Mouse (Mus musculus) limb, embryonic 11.5 days (tissue): ENCODE results near the gene Rbl2. TPM values are rescaled to one million over a fixed set of nuclear protein-coding genes. Genes with fewer than 3 reads are reported as not detected.

Experiments used
- ATAC-seq: fragments of 200-750 bp; cut with Nextera tagmentation; 2 replicates; pipeline ENCODE4 v1.8.0; 2017; ENCODE audit warnings: low read depth; ENCODE audit not compliant: insufficient number of reproducible peaks, low FRiP score, low TSS enrichment
- DNase-seq: peaks from one replicate; pipeline ENCODE4 v3.0.0-alpha.2; 2015; ENCODE audit warnings: low spot score
- H3K27ac ChIP-seq: fragments of 300-500 bp; sonication (generic); replicated peaks from 2 replicates; pipeline ENCODE4 v1.5.1; 2014; ENCODE audit warnings: low read depth, mild to moderate bottlenecking, low read length
- H3K27me3 ChIP-seq: fragments of 300-500 bp; sonication (generic); 2 replicates; pipeline ENCODE4 v1.6.1; 2014; ENCODE audit warnings: mild to moderate bottlenecking, low read length, mixed read lengths; ENCODE audit not compliant: control insufficient read depth, insufficient read depth
- H3K36me3 ChIP-seq: fragments of 300-500 bp; sonication (generic); 2 replicates; pipeline ENCODE4 v1.6.1; 2014; ENCODE audit warnings: mild to moderate bottlenecking, low read length, moderate library complexity, mixed read lengths; ENCODE audit not compliant: control insufficient read depth, insufficient read depth
- H3K4me1 ChIP-seq: fragments of 300-500 bp; sonication (generic); 2 replicates; pipeline ENCODE4 v1.6.1; 2014; ENCODE audit warnings: low read length, mixed read lengths; ENCODE audit not compliant: control insufficient read depth, insufficient read depth
- H3K4me2 ChIP-seq: fragments of 300-500 bp; sonication (generic); 2 replicates; pipeline ENCODE4 v1.6.1; 2014; ENCODE audit warnings: low read depth, mild to moderate bottlenecking, moderate library complexity; ENCODE audit not compliant: severe bottlenecking
- H3K4me3 ChIP-seq: fragments of 300-500 bp; sonication (generic); 2 replicates; pipeline ENCODE4 v1.5.1; 2014; ENCODE audit warnings: low read depth, low read length
- H3K9ac ChIP-seq: fragments of 300-500 bp; sonication (generic); 2 replicates; pipeline ENCODE4 v1.6.1; 2014; ENCODE audit warnings: mild to moderate bottlenecking, low read length
- H3K9me3 ChIP-seq: fragments of 300-500 bp; sonication (generic); 2 replicates; pipeline ENCODE4 v1.6.1; 2016; ENCODE audit warnings: low read length; ENCODE audit not compliant: control insufficient read depth
- WGBS: fragments of 180-500 bp; shearing (Covaris S2); extraction: QIAGEN DNeasy Blood & Tissue Kit; methylation state at CpG from one replicate; pipeline ENCODE4 v1.1.7; 2014; 5-methylcytosine and 5-hydroxymethylcytosine counted together
- polyA plus RNA-seq: library from polyadenylated mRNA; unstranded; fragments of >200 nt; fragmentation: Nextera tagmentation; extraction: Ambion mirVana; gene quantifications from 2 replicates; pipeline ENCODE4 v1.2.1, GENCODE M21; 2014

Gene Rbl2
- polyA plus RNA-seq, 1 experiment from 2014 or later, result 8.8 TPM

DNA sequence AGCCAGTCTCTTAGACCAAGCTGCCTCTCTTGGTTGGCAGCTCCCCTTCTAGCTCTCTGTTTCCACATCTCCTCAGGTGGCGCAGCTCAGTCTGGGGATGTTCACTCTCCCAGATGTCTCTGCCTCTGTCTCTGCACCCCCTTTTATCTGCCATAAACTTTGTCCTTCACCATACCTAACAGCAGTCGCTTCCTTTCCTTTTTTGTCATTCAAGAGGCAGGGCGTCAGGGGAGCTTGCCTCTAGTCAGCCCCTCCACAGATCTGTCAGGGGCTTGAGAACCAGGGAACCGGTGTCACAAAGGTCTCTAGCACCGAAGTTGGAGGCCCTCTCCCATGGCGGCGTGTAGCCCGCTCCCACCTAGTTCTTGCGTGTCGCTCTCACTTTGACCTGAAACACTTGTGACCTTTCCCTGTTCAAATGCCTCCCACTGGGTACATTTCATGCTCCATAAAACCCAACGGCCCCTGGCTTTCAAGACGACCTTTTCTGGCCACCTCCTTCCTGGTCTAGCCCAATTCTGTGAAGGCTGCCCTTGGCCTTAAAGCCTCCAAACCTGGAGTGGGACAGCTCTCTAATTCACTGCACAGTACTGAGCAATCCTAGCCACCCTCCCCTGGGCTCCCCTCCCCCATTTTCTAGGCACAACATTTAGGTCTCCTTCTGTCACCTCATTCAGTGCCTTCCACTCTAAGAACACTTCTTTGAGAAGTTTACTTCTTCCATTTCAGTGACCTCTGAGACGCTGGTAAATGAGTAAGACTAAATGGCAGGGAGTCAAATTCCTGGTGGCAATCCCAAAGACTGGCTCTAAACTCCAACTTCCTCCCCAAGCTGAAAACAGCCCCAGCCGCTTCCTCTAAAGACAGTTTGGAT lies 65.7 kb downstream of the Rbl2 start:
- Histone ChIP-seq H3K36me3 (no peaks in the 10 kb centered on the region), H3K4me3 (no peak overlapping the region), H3K4me1 (peaks cover 5% of the 10 kb centered on the region; the same call in 1 of the 2 replicates), H3K9me3 (no peaks in the 10 kb centered on the region), H3K4me2 (no peak overlapping the region), H3K27me3 (no peaks in the 10 kb centered on the region), H3K27ac (no peak overlapping the region), H3K9ac (no peak overlapping the region; the same call in 1 of the 2 replicates)
- ATAC-seq (no peak), DNase-seq (no peak)
- 67% methylated on average over 14 of the region's 14 CpGs for WGBS

DNA sequence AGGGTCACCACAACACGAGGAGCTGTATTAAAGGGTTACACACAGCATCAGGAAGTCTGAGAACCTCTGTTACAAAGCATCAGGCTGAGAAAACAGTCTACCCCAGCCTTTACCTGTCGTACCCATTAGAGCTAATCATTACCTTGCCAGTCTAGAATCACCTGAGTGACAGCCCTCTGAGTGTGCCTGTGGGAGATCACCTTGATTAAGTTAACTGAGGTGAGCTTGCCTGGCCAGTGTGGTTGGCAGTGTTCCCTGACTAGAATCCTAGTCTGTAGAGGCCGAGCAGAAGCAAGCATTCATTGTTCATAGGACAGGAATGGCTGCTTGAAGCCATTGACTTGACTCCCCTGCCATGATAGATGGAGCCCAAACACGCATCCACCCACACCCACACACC lies 71.0 kb downstream of the Rbl2 start:
- Histone ChIP-seq H3K4me1 (no peaks in the 10 kb centered on the region), H3K27ac (no peak overlapping the region), H3K9ac (no peak overlapping the region), H3K36me3 (no peaks in the 10 kb centered on the region), H3K4me2 (no peak overlapping the region), H3K9me3 (no peaks in the 10 kb centered on the region), H3K4me3 (no peak overlapping the region), H3K27me3 (no peaks in the 10 kb centered on the region)
- no peak for ATAC-seq
- DNase-seq, result no peak
- 89% methylated on average over 4 of the region's 4 CpGs for WGBS

DNA sequence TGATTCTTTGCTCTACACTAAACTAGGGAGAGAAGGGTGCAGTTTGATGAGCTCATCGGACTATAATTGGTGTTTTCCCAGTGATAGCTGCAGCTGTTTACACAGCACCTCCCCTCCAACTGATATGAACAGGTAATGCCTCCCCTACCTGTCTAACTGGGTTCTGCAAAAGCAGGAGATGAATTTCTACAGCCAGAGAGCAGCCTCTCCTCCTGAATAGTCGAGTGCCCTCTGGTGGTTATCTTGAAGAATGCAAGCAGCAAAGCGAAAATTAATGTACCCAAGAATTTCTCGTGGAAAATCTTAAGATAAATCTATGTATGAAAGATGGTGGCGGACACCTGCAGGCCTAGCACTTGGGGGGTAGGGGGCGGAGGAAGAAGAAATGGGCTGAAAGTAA lies 77.9 kb downstream of the Rbl2 start:
- no peak overlapping the region for H3K27ac ChIP-seq
- no peak overlapping the region for H3K9ac ChIP-seq
- no peaks in the 10 kb centered on the region for H3K36me3 ChIP-seq
- no peak overlapping the region for H3K4me2 ChIP-seq
- DNase-seq, result peak; percentile 40
- H3K4me3 ChIP-seq, result no peak overlapping the region
- H3K9me3 ChIP-seq, result no peaks in the 10 kb centered on the region
- no peak for ATAC-seq
- peaks cover 5% of the 10 kb centered on the region; the same call in 1 of the 2 replicates for H3K4me1 ChIP-seq
- H3K27me3 ChIP-seq, result no peaks in the 10 kb centered on the region
- 11% methylated on average over 6 of the region's 6 CpGs for WGBS

DNA sequence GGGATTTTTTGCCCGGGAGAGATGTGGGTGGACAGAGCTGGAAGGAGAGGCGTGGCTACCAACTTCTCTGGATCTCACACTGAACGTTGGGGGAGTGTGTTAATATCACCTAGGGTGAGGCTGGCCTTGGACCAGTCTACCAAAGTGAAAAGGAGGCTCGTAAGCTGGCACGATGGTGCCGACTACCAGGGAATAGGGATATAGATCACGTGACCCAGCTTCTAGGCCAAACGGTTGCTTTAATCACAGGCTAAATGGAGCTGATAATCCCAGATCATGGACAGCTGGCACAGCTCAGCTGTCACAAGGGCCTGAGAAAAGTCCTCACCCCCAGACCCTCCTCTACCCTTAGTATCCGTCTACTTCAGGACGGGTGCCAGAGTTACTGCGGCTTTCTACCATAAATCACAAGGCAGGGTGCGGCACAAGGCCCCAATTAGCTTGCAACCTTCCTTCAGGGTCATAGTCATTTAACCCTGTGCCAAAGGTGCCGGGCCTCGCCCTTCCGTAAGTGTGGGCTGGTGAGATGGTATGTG lies 78.9 kb downstream of the Rbl2 start:
- Histone ChIP-seq H3K9me3 (no peaks in the 10 kb centered on the region), H3K27me3 (no peaks in the 10 kb centered on the region), H3K4me2 (0 out of 2 replicates have a peak overlapping the region, but pooled peaks have one; percentile 19), H3K36me3 (no peaks in the 10 kb centered on the region), H3K9ac (no peak overlapping the region), H3K4me3 (no peak overlapping the region), H3K4me1 (peaks cover 5% of the 10 kb centered on the region; the same call in 1 of the 2 replicates), H3K27ac (no peak overlapping the region)
- 30% methylated on average over 15 of the region's 15 CpGs for WGBS
- ATAC-seq (no peak), DNase-seq (no peak)

DNA sequence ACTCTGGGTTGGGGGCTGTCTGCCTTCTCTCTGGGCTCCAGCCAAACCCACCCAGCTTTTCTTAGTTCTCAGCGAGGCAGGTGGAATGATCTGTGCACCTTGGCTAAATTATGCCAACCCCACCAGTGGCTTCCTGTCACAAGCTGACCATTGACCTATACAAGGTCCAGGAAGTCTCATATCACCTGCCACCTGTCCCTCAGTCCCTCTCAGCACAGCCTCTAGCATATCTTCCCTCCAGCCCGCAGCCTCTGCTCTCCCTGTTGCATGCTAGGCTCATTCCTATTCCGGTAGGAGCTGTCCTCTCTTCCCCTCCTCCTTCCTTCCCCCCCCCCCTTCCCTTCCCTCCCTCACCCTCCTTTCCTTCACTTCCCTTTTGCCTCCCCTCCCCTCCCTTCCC lies 79.4 kb downstream of the Rbl2 start:
- Histone ChIP-seq H3K4me1 (peaks cover 5% of the 10 kb centered on the region; the same call in 1 of the 2 replicates), H3K27me3 (no peaks in the 10 kb centered on the region), H3K9me3 (no peaks in the 10 kb centered on the region; the same call in 1 of the 2 replicates), H3K9ac (no peak overlapping the region), H3K4me2 (no peak overlapping the region), H3K4me3 (no peak overlapping the region), H3K27ac (no peak overlapping the region), H3K36me3 (no peaks in the 10 kb centered on the region)
- WGBS, result 63% methylated on average over 3 of the region's 3 CpGs
- ATAC-seq (no peak), DNase-seq (no peak)

DNA sequence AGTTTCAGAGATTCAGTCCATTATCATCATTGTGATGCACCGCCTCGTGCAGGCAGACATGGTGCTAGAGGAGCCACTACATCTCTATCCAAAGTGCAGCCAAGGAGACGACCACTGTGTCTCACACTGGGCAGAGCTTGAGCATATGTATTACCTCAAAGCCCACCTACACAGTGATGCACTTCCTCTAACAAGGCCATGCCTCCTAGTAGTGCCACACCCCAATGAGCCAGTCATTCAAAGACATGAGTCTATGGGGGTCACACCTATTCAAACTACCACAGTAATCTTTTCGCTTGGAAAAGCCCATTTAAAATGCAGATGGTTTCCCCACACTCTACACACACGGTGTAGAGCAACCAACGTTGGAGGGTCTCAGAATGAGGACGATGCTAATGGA lies 81.7 kb downstream of the Rbl2 start:
- H3K9me3 ChIP-seq, result no peaks in the 10 kb centered on the region; the same call in 1 of the 2 replicates
- H3K4me1 ChIP-seq, result peaks cover 5% of the 10 kb centered on the region; the same call in 1 of the 2 replicates
- DNase-seq (no peak), ATAC-seq (no peak)
- no peak overlapping the region for H3K4me2 ChIP-seq
- no peaks in the 10 kb centered on the region for H3K27me3 ChIP-seq
- H3K4me3 ChIP-seq, result no peak overlapping the region
- WGBS, result 92% methylated on average over 7 of the region's 7 CpGs
- no peaks in the 10 kb centered on the region for H3K36me3 ChIP-seq
- no peak overlapping the region for H3K9ac ChIP-seq
- H3K27ac ChIP-seq, result no peak overlapping the region

DNA sequence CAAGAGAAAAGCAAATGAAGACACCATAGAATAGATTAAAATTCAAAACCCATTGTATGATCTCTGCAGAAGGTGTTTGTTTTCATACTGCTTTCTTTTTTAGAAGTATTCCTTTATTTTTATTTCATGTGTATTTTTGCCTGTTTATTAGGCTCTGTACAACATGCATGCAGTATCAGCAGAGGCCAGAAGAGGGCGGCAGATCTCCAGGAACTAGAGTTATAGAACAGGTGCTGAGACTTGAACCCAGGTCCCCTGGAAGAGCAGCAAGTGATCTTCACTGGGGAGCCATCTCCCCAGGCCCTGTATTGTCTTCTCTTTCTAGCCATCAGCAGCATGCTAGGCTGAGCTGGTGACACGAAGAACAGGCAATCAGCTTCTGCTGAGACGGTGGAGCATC lies 84.0 kb downstream of the Rbl2 start:
- ATAC-seq (no peak), DNase-seq (no peak)
- Histone ChIP-seq H3K9ac (no peak overlapping the region), H3K4me2 (no peak overlapping the region), H3K9me3 (no peaks in the 10 kb centered on the region; the same call in 1 of the 2 replicates), H3K27me3 (no peaks in the 10 kb centered on the region), H3K4me1 (peaks cover 1% of the 10 kb centered on the region; the same call in 1 of the 2 replicates), H3K4me3 (no peak overlapping the region), H3K36me3 (no peaks in the 10 kb centered on the region), H3K27ac (no peak overlapping the region)
- 75% methylated on average over 3 of the region's 3 CpGs for WGBS

DNA sequence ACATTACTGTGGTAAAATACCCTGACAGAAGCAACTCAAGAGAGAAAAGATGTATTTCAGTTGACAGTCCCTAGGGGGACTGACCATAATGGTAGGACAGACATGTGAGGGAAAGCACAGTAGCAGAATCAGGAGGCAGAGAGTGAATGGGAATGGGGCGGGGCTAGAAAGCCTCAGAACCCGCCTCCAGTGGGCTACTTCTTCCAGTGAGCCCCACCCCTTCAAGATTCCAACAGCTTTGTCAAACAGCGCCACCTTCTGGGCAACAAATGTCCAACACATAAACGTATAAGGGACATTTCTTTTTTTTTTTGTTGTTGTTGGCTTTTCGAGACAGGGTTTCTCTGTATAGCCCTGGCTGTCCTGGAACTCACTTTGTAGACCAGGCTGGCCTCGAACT lies 84.7 kb downstream of the Rbl2 start:
- Histone ChIP-seq H3K27ac (no peak overlapping the region), H3K4me2 (no peak overlapping the region), H3K36me3 (no peaks in the 10 kb centered on the region), H3K4me1 (no peaks in the 10 kb centered on the region), H3K4me3 (no peak overlapping the region), H3K27me3 (no peaks in the 10 kb centered on the region), H3K9me3 (no peaks in the 10 kb centered on the region; the same call in 1 of the 2 replicates), H3K9ac (no peak overlapping the region)
- no peak for DNase-seq
- 47% methylated on average over 6 of the region's 6 CpGs for WGBS
- no peak for ATAC-seq
